Mouse (Mus musculus): ENCODE results near the gene 5330417C22Rik. TPM values are rescaled to one million over a fixed set of nuclear protein-coding genes. Genes with fewer than 3 reads are reported as not detected.

The 5330417C22Rik gene
- polyA plus RNA-seq (2017; shearing (Covaris generic)), result 0.16 TPM

DNA sequence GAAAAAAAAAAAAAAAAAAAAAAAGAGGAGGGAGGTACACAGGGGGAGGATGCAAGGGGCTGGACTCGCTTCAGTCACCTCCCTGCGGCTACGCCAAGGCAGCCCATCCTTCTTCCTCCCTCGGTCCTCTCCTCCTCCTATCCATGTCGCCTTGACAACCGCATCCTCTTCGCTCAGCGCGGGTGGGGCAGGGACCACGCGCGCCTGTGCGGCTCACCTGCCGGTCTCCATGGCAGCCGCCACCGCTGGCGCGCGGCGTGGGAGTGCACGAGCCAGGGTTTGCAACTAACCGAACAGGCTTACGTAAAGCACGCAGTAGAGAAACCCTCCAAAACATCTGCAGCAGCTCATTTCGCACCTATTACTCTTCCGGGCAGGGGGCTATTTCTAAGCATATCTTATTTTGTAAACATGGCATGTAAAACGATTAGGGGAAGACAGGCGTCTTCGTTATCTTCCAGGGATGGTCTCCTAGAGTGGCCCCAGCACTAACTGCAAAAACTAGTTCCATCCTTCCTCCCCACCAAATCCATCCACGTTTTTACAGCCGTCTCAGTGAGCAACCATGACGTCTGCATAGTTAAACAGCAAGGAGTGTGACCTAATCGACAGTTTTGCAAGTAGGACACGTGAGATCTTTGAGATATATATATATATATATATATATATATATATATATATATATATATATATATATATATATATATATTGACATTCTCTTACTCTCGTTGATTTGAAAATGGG is at the start of gene 5330417C22Rik:
5330417C22Rik (minus strand) TSS at position 20 of the 744 bp plus-strand sequence.

DNA sequence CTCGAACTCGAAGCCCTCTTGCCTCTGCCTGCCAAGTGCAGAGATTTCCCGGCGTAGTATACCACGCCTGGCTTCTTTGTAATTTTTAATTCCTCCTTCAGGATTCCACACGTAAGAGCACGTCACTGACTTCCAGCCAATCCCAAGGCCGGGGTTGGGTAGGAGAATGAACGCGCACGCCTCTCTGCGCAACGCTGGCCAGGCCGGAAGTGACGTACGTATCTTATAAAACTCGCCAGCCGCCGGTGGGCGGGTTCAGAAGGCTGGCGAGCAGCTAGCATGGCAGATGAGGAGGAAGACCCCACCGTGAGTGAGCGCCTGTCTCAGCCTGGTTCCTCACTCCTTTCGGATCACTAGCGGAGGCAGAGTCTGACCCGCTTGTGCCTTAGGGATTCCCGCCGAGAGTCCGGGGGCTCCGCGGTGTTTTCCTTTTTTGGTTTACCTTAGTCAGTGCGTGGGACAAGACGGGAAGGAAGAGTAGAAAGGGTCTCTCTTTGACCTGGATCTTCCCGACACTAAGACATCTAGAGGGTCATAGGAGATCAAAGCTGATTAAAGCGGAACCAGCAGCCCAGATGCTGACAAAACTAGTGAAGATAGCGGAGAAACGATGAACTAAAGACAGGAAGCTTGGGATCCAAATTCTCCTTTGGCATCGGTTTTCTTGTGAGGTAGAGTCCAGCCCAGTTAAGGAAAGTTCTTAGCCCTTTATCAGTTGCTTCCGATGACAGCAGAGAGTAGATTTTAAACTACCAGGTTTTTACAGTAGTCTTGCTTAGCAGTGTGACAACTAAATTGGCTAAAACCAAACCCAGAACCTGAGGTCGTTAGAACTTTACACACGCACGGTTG is 35.3 kb upstream of the 5330417C22Rik start, which contains the start of gene Taf13:
Taf13 (plus strand) TSS at position 256 of the 852 bp plus-strand sequence.

DNA sequence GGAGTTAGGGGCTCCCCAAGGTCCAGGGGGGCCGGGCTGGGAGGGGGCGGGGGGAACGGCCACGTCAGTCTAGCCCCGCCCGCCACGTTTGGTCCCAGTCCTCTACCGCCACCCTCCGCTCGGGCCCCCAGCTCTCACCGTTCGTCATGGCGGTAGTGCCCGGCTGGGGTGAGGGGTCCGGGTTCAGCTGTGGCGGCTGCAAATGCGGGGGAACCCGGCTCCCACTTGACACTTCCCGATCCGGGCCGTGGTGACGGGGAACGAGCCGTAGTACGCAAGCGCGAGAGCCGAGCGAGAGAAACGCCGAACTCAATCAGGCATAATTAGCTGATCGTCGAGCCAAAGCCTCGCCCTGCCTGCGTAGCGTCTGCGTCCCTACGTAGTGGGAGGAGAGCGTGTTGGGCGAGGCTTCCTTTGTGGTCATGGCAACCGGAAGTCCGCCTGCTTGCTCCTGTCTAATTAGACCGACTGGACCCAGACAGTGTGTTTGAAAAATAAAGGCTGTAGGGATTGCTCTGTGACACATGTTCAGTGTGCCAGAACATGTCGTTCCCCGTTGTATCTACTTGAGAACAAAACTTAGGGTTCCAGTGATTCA is 25.9 kb upstream of the 5330417C22Rik start, which contains the start of gene Tmem167b:
Tmem167b (minus strand) TSS at position 334 of the 598 bp plus-strand sequence.

DNA sequence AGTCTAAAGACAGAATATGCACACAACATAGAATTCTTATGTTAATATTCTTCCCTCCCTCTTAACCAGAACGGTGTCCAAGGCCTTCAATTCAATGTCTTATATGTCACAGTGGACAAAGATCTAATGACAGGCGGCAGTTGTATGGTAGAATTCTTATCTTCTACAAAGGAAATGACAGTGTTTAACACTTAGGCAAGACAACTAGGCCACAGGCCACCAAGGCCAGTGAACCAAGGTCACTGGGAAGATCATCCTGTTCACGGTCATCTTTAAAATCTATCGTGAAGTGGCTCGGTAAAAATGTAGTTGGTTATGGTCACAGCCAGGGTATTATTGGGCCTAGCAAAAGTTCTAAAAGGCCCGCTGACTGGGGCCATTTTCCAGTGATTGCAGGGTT is 2.4 kb downstream of the 5330417C22Rik start, which contains the start of gene 1700013F07Rik:
1700013F07Rik (plus strand) TSS at position 200 of the 400 bp plus-strand sequence.

DNA sequence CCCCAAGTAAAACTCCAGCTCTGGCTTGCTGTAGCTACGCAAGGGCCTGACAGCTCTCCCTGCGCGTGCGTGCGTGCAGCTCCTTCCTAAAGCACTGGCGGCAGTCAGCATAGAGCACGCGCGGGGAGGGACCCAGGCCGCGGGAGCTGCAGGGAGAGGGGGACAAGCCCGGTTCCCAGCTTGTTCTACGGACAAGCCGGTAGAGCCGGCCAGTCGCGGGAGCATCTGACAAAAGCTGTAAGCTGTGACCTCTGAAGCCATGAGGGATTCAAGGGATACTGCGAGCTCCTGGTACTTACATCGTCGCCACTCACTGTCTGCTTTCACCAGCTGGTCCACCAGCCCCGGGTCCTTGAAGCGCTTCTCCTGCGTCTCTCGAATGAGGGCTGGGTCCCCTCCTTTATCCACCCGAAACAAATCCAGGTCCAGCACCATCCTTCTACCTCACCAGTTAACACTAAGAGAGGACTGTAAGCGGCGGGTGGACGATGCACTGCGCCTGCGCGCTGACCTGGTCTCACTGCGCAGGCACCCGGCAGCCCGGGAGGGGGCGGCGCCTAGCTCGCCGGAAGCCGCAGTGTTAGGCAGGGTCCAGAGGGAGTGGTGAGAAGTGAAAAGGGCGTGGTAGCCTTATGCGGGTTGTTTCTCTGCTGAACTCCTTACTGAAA is 91.5 kb downstream of the 5330417C22Rik start, which contains the start of gene Sars:
Sars (minus strand) TSS at position 512 of the 668 bp plus-strand sequence.

DNA sequence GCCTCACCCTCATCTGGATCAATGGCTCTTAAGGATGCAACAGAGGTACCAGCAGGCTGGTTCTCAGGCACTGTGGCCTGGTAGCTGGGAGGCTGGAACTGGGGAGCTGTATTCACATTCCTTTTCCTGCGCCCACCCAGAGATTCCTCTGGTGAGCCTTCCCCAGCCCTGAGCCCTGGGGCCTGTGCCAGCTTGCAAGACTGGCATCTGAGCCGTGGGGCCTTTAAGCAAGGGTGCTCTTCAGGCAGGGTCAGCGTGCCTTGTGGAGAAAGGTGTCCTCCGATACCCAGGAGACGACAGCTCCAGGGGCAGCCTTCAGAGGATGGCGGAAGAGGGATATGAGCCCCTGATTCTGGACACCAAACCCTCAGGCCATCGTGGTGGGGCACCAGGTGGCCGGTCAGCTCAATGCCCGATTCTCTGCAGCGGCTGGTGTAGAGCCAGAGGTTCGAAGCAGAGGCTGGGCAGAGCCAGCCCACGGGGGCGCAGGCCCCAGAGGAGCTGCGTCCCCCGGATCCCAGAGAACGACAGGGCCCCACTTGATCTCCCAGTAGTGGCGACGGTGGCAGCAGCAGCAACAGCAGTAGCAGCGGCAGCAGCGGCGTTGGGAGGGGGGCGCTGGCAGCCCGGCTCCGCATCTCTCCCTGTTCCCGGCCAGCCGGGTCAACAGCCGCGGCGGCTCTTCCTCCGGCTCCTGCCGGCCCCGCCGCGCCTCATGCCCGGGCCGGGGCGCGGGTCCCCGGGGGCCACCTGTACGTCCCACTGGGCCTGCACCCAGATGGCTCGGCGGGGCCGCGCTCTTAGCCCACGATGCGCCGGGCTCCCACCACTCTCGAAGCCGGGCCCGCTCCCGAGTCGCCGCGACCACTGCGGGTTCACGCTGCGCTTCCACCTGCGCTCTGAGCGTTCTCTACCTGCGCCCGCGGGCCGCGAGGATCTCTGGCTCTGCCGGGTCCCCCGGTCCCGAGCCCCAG is 121.2 kb downstream of the 5330417C22Rik start, which contains the start of gene Celsr2:
Celsr2 (minus strand) TSS at position 696 of the 974 bp plus-strand sequence.

Other genes with a start within 250 kb of the 5330417C22Rik start
- not detected for gene Mybphl, start 171.6 kb downstream of the 5330417C22Rik start, polyA plus RNA-seq (2017; shearing (Covaris generic))
- gene Psrc1, start 152.7 kb downstream of the 5330417C22Rik start, polyA plus RNA-seq (2017; shearing (Covaris generic)), result 2.4 TPM
- gene Celsr2, start 121.0 kb downstream of the 5330417C22Rik start, polyA plus RNA-seq (2017; shearing (Covaris generic)), result 1.2 TPM
- 164 TPM for gene Sars, start 91.3 kb downstream of the 5330417C22Rik start, polyA plus RNA-seq (2017; shearing (Covaris generic))
- gene 1700013F07Rik, start 2.4 kb downstream of the 5330417C22Rik start, polyA plus RNA-seq (2017; shearing (Covaris generic)), result not detected
- gene Tmem167b, start 25.9 kb upstream of the 5330417C22Rik start, polyA plus RNA-seq (2017; shearing (Covaris generic)), result 33.1 TPM
- gene Taf13, start 35.2 kb upstream of the 5330417C22Rik start, polyA plus RNA-seq (2017; shearing (Covaris generic)), result 27.5 TPM
- 12.3 TPM for gene Wdr47, start 54.7 kb upstream of the 5330417C22Rik start, polyA plus RNA-seq (2017; shearing (Covaris generic))
- 61.3 TPM for gene Clcc1, start 117.4 kb upstream of the 5330417C22Rik start, polyA plus RNA-seq (2017; shearing (Covaris generic))
- 6.7 TPM for gene Gpsm2, start 185.8 kb upstream of the 5330417C22Rik start, polyA plus RNA-seq (2017; shearing (Covaris generic))
- 0.04 TPM for gene Aknad1, start 203.1 kb upstream of the 5330417C22Rik start, polyA plus RNA-seq (2017; shearing (Covaris generic))

Data from CD4-positive, CD25-positive, alpha-beta regulatory T cell (primary cell).